Mouse (Mus musculus) hematopoietic stem cell, adult 5-6 weeks (primary cell): ENCODE measurements around the gene Myo1e. TPM values are rescaled to one million over a fixed set of nuclear protein-coding genes. Genes with fewer than 3 reads are reported as not detected.

ENCODE experiments used
- ATAC-seq, 2 experiments: fragments of 125-278 bp in 1 of 2; replicated peaks in 1 of 2; 2 replicates each; pipeline ENCODE4 v1.8.0; 2016 to 2017; ENCODE audit warnings: inconsistent platforms in 2 of 2, mild to moderate bottlenecking in 2 of 2, moderate number of reproducible peaks in 2 of 2, low read depth in 1 of 2, moderate TSS enrichment in 1 of 2; ENCODE audit not compliant: low FRiP score in 2 of 2, poor library complexity in 2 of 2, severe bottlenecking in 2 of 2, insufficient read depth in 1 of 2, low TSS enrichment in 1 of 2
- total RNA-seq: library from RNA; stranded (forward); fragments of 172-1452, 232-1000 nt; gene quantifications from 2 replicates; pipeline ENCODE4 v1.2.3, GENCODE M21; 2017

Myo1e gene
- total RNA-seq, 1 experiment from 2014 or later: 1.8 TPM

GRCm38 (mm10) chr9:70211638-70212037 lies 4.5 kb downstream of the Myo1e start:
- ATAC-seq: no peak

GRCm38 (mm10) chr9:70216517-70216916 lies 9.4 kb downstream of the Myo1e start:
- no peak for ATAC-seq

- no peak for ATAC-seq
Measured at GRCm38 (mm10) chr9:70219295-70219931, 12.3 kb downstream of the Myo1e start.

GRCm38 (mm10) chr9:70220461-70221170 lies 13.5 kb downstream of the Myo1e start:
- ATAC-seq: no peak

- no peak for ATAC-seq
Measured at GRCm38 (mm10) chr9:70223142-70223541, 16.0 kb downstream of the Myo1e start.

- no peak for ATAC-seq
Measured at GRCm38 (mm10) chr9:70224046-70224445, 16.9 kb downstream of the Myo1e start.

- no peak for ATAC-seq
Measured at GRCm38 (mm10) chr9:70226359-70226758, 19.2 kb downstream of the Myo1e start.

GRCm38 (mm10) chr9:70229823-70230222 lies 22.7 kb downstream of the Myo1e start:
- ATAC-seq: no peak

- no peak for ATAC-seq
Measured at GRCm38 (mm10) chr9:70232044-70233010, 25.2 kb downstream of the Myo1e start.

- no peak for ATAC-seq
Measured at GRCm38 (mm10) chr9:70237136-70237535, 30.0 kb downstream of the Myo1e start.

GRCm38 (mm10) chr9:70237561-70237960 lies 30.4 kb downstream of the Myo1e start:
- ATAC-seq: peak; percentile 64 to 75; a peak in 2 of 4 replicates

- ATAC-seq: no peak
Measured at GRCm38 (mm10) chr9:70238391-70238790, 31.2 kb downstream of the Myo1e start.

- ATAC-seq: no peak
Measured at GRCm38 (mm10) chr9:70239229-70239628, 32.1 kb downstream of the Myo1e start.

- no peak for ATAC-seq
Measured at GRCm38 (mm10) chr9:70240703-70241410, 33.7 kb downstream of the Myo1e start.

GRCm38 (mm10) chr9:70241411-70241961 lies 34.3 kb downstream of the Myo1e start:
- ATAC-seq: no peak

GRCm38 (mm10) chr9:70242112-70242862 lies 35.1 kb downstream of the Myo1e start:
- ATAC-seq: no peak
